Mouse (Mus musculus): ENCODE measurements around the gene Gm6034.
A peak's percentile ranks its signal among the peaks of the same experiment; 100 is the strongest.

- TF ChIP-seq CTCF (IDR thresholded peaks at IDR 0.05; ENCODE audit: control insufficient read depth, insufficient read depth, insufficient replicate concordance, low read depth, low read length) (peak; percentile 100), POLR2A (IDR thresholded peaks at IDR 0.05; ENCODE audit: control insufficient read depth, low read depth, low read length) (no peak)
These were observed 49.1 kb upstream of the Gm6034 start for GRCm38 (mm10) chr17:35993675-35994074.
